Comparison of ENCODE assay signal across 23 mouse cellular contexts in genomic region chr6:96071080-96071479, GRCm38 (mm10). TPM values are rescaled to one million over a fixed set of nuclear protein-coding genes. Genes with fewer than 3 reads are reported as not detected.
"Had no signal": no experiment of that assay in that cellular context is flagged by ENCODE, and none has a peak within 500 bp of the region (broad histone marks: within the 10 kb centered on the region; RNA-seq: fewer than 3 reads in every experiment).

No protein-coding gene starts in this region.

- DNase-seq: kidney, adult 9 months; kidney, postnatal 14 days; kidney, postnatal 4 days; left cerebral cortex, postnatal 4 days; liver, postnatal 0 days; lung, embryonic 14.5 days; midbrain, embryonic 14.5 days; right cerebral cortex, adult 18-20 months; right cerebral cortex, postnatal 14 days; right cerebral cortex, postnatal 4 days; thymus, adult 2 months; thymus, postnatal 25 days had no signal

- ATAC-seq: liver, postnatal 0 days; lung, postnatal 0 days had no signal

- H3K27ac ChIP-seq: limb, embryonic 12.5 days; limb, embryonic 15.5 days; liver, embryonic 14.5 days; macrophage; midbrain, embryonic 10.5 days; neural tube, embryonic 12.5 days; neural tube, embryonic 15.5 days; stomach, postnatal 0 days had no signal

- H3K4me1 ChIP-seq: limb, embryonic 12.5 days; limb, embryonic 15.5 days; midbrain, embryonic 10.5 days; neural tube, embryonic 12.5 days; neural tube, embryonic 15.5 days had no signal

- H3K9ac ChIP-seq: limb, embryonic 12.5 days; limb, embryonic 15.5 days; liver, embryonic 14.5 days; liver, postnatal 0 days; lung, embryonic 14.5 days; neural tube, embryonic 12.5 days; neural tube, embryonic 15.5 days had no signal

- H3K36me3 ChIP-seq: limb, embryonic 12.5 days; limb, embryonic 15.5 days; midbrain, embryonic 10.5 days; neural tube, embryonic 12.5 days; neural tube, embryonic 15.5 days had no signal

- H3K27me3 ChIP-seq: limb, embryonic 12.5 days; limb, embryonic 15.5 days; neural tube, embryonic 12.5 days; neural tube, embryonic 15.5 days had no signal

- H3K4me2 ChIP-seq: limb, embryonic 12.5 days; limb, embryonic 15.5 days; liver, embryonic 11.5 days; lung, embryonic 14.5 days; neural tube, embryonic 12.5 days; neural tube, embryonic 15.5 days had no signal

- H3K4me3 ChIP-seq: limb, embryonic 12.5 days; limb, embryonic 15.5 days; midbrain, embryonic 10.5 days; neural tube, embryonic 12.5 days; neural tube, embryonic 15.5 days had no signal

- H3K9me3 ChIP-seq: limb, embryonic 12.5 days; limb, embryonic 15.5 days; midbrain, embryonic 10.5 days; neural tube, embryonic 12.5 days; neural tube, embryonic 15.5 days had no signal

RNA-seq across cellular contexts. Expression of gene Fam19a1, which starts 41.9 kb away (rescaled TPM):
- total RNA-seq: megakaryocyte, adult 5-6 weeks had no signal
- polyA plus RNA-seq: liver, embryonic 14.5 days; liver, postnatal 0 days; macrophage had no signal
